Mouse (Mus musculus) forebrain, embryonic 12.5 days (tissue): ENCODE data around the gene Gm20388. TPM values are rescaled to one million over a fixed set of nuclear protein-coding genes. Genes with fewer than 3 reads are reported as not detected.
A peak's percentile ranks its signal among the peaks of the same experiment; 100 is the strongest.

Experiments used
- ATAC-seq: fragments of 200-750 bp; cut with Nextera tagmentation; 2 replicates; pipeline ENCODE4 v1.8.0; 2017; ENCODE audit warnings: moderate TSS enrichment; ENCODE audit not compliant: low FRiP score
- H3K27ac ChIP-seq: fragments of 300-500 bp; sonication (generic); 2 replicates; pipeline ENCODE4 v1.5.1; 2016; ENCODE audit warnings: mild to moderate bottlenecking
- H3K27me3 ChIP-seq: fragments of 300-500 bp; sonication (generic); 2 replicates; pipeline ENCODE4 v1.6.1; 2016; ENCODE audit warnings: mild to moderate bottlenecking
- H3K36me3 ChIP-seq: fragments of 300-500 bp; sonication (generic); replicated peaks from 2 replicates; pipeline ENCODE4 v1.6.1; 2016; ENCODE audit warnings: mild to moderate bottlenecking
- H3K4me1 ChIP-seq: fragments of 300-500 bp; sonication (generic); 2 replicates; pipeline ENCODE4 v1.6.1; 2016
- H3K4me2 ChIP-seq: fragments of 300-500 bp; sonication (generic); 2 replicates; pipeline ENCODE4 v1.6.1; 2016; ENCODE audit warnings: mild to moderate bottlenecking, moderate library complexity
- H3K4me3 ChIP-seq: fragments of 300-500 bp; sonication (generic); replicated peaks from 2 replicates; pipeline ENCODE4 v1.5.1; 2016; ENCODE audit warnings: mild to moderate bottlenecking
- H3K9ac ChIP-seq: fragments of 300-500 bp; sonication (generic); 2 replicates; pipeline ENCODE4 v1.6.1; 2016; ENCODE audit warnings: mild to moderate bottlenecking
- H3K9me3 ChIP-seq: fragments of 300-500 bp; sonication (generic); 2 replicates; pipeline ENCODE4 v1.6.1; 2016
- WGBS: fragments of 180-500 bp; shearing (Covaris S2); methylation state at CpG from one replicate; pipeline ENCODE4 v1.1.7; 2016; 5-methylcytosine and 5-hydroxymethylcytosine counted together
- polyA plus RNA-seq: library from polyadenylated mRNA; unstranded; fragments of >200 nt; fragmentation: Nextera tagmentation; extraction: Ambion mirVana; gene quantifications from 2 replicates; pipeline ENCODE4 v1.2.1, GENCODE M21; 2016

Gm20388 gene
- polyA plus RNA-seq, 1 experiment from 2014 or later = not detected

DNA sequence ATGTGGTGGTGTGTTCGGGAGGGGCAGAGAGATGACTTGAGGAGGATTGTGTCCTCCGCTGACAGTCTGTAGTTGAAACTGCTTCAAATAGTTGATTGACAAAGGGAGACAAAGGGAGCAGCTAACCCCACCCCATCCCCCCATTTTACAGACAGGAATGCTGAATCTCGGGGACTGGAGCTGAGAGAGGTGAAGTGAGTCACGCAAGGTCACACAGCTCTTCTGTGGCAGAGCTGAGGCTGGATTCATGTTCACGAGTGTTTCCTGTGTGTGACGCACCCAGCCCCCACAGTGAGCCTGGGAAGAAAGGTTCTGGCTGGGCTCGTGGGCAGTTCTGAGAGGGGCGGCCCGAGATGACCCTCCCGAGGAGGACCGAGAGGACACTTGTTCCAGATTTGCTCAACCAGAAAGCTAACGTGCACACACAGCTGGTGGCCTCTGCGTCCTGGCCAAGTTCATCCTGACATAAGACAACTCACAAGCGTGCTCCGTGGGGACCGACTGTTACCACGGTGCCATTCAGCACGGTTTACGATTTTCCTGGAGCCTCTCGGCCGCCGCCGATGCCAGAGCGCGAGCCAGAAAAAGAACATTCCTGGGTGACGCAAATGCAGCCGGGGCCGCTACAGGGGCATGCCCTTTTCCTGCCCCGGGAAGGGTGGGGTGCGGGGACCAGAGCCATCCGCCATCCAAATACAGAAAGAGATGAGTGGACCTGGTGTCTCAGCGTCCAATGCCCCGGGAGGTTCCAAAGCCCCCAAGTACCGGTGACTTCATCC is 1061.2 kb downstream of the Gm20388 start:
- 0 out of 2 replicates have a peak overlapping the region, but pooled peaks have one; percentile 3 for H3K9ac ChIP-seq
- H3K4me2 ChIP-seq = peak overlapping the region; percentile 56
- H3K27me3 ChIP-seq = peaks cover 86% of the 10 kb centered on the region
- peaks cover 16% of the 10 kb centered on the region for H3K4me1 ChIP-seq
- H3K27ac ChIP-seq = no peak overlapping the region
- 26% methylated on average over 34 of the region's 34 CpGs for WGBS
- H3K9me3 ChIP-seq = no peaks in the 10 kb centered on the region
- no peaks in the 10 kb centered on the region for H3K36me3 ChIP-seq
- H3K4me3 ChIP-seq = peak overlapping the region; percentile 30
- no peak for ATAC-seq

DNA sequence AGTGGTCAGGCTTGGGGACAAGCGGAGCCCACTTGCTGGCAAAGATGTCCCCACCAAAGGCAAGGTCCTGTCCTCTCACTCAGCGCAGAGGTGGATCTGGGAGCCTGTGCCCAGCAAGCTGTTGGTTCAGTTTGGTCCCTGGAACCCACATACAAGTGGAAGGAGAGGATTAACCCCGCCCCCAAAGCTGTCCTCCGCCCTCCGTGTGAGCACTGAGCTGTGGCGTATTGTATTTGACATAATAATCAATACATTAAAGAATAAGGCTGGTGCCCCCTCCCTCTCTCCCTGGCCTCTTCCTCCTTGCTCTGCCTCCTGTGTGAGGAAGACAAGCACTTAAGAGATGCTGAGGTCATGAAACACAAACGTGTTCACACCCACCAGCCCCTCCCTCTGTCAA is 1062.4 kb downstream of the Gm20388 start:
- Histone ChIP-seq H3K27me3 (peaks cover 79% of the 10 kb centered on the region), H3K4me3 (0 out of 2 replicates have a peak overlapping the region, but pooled peaks have one; percentile 30), H3K36me3 (no peaks in the 10 kb centered on the region), H3K4me1 (peaks cover 16% of the 10 kb centered on the region), H3K27ac (no peak overlapping the region), H3K9me3 (no peaks in the 10 kb centered on the region), H3K9ac (no peak overlapping the region), H3K4me2 (peak overlapping the region; percentile 56; the same call in 1 of the 2 replicates)
- 16% methylated on average over 7 of the region's 7 CpGs for WGBS
- no peak for ATAC-seq

DNA sequence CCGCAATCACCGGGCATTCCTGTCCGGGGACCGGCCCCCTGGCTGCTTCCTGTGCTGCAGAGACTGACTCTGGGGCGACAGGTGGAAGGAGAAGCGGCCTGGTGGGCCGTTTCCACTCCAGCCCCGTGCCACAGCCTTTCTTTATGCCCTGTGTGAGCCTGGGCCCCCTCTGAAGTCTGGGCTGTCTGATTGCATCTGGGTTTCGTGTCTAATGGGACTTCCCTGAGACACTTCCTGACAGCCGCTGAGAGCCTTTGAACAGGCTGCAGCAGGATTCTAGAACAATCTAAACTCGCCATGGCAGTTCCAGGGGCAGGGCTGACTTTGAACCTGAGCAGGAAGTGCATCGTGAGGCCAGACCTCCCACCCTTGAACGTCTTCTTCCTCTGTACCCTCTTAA is 1066.5 kb downstream of the Gm20388 start:
- no peak overlapping the region for H3K27ac ChIP-seq
- no peaks in the 10 kb centered on the region for H3K36me3 ChIP-seq
- H3K4me1 ChIP-seq = peaks cover 11% of the 10 kb centered on the region
- H3K27me3 ChIP-seq = peaks cover 38% of the 10 kb centered on the region
- H3K9me3 ChIP-seq = no peaks in the 10 kb centered on the region
- H3K4me3 ChIP-seq = no peak overlapping the region
- WGBS = 71% methylated on average over 13 of the region's 13 CpGs
- no peak overlapping the region for H3K9ac ChIP-seq
- no peak for ATAC-seq
- no peak overlapping the region for H3K4me2 ChIP-seq

DNA sequence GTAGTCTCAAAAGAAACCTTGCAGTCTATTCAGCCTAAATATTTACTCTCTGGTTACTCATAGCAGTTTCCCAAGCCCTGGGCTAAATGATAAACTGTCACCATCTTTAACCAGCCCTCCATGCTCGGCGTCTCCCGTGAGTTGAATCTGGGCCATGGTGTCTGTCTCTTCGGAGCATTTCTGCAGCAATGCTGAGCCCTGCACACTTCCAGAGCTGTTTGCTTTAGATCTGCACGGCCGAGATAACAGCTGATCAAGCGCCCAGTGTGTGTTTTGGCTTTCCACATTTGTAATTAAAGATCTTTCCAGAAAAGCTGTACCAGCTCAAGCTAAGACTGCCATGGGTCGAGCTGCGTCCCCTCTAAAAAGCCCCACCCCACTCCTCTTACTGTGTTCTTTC is 1068.6 kb downstream of the Gm20388 start:
- 82% methylated on average over 9 of the region's 9 CpGs for WGBS
- Histone ChIP-seq H3K9me3 (no peaks in the 10 kb centered on the region), H3K27me3 (peaks cover 20% of the 10 kb centered on the region), H3K27ac (no peak overlapping the region), H3K36me3 (no peaks in the 10 kb centered on the region), H3K4me2 (no peak overlapping the region), H3K4me3 (no peak overlapping the region), H3K9ac (no peak overlapping the region), H3K4me1 (no peaks in the 10 kb centered on the region)
- ATAC-seq = no peak

DNA sequence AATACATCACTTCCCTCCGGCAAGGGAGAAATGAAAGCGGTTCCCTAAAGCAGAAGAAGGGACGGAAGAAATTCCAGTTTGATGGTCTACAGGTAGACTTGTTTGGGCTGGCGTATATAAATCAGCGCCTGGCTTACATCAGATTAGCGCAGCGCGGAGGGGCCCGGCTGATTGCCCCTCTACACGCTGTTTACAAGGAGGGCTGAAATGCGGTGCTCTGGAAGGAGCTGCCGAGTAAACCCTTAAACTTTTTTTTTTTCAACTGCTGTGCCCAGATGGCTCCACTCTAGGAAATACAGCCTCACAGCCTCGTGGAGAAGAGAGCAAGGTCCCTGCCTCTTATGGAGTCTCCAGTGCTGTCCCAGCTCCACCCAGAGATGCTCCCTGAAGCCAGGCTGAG is 1070.3 kb downstream of the Gm20388 start:
- H3K27me3 ChIP-seq = 0 out of 2 replicates have a peak, but pooled peaks cover 5% of the 10 kb centered on the region
- H3K9ac ChIP-seq = no peak overlapping the region
- ATAC-seq = no peak
- 68% methylated on average over 13 of the region's 13 CpGs for WGBS
- no peaks in the 10 kb centered on the region for H3K4me1 ChIP-seq
- no peak overlapping the region for H3K27ac ChIP-seq
- H3K4me3 ChIP-seq = no peak overlapping the region
- no peaks in the 10 kb centered on the region for H3K36me3 ChIP-seq
- no peaks in the 10 kb centered on the region for H3K9me3 ChIP-seq
- H3K4me2 ChIP-seq = no peak overlapping the region

DNA sequence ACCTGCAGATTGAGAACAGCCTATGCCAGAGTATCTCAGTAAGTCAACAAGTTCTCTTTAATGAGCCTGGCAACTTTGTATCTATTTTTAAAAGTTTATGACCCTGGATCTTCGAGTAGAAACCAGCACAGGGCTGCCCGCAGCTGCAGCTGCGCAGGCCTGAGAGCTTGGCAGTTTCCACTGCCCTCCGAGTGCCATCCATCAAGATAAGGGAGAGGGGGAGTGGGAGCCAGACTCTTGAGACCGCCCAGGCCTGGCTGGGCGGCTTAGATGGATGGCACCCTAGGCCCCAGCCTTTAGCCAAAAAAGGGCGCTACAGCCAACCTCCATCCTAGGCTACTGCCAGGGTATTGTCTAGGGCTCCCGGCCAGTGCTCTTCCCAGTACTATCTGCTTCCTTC is 1074.2 kb downstream of the Gm20388 start:
- no peak for ATAC-seq
- no peak overlapping the region for H3K4me3 ChIP-seq
- no peaks in the 10 kb centered on the region for H3K9me3 ChIP-seq
- H3K27ac ChIP-seq = no peak overlapping the region
- H3K9ac ChIP-seq = no peak overlapping the region
- 84% methylated on average over 8 of the region's 8 CpGs for WGBS
- no peaks in the 10 kb centered on the region for H3K4me1 ChIP-seq
- no peaks in the 10 kb centered on the region for H3K36me3 ChIP-seq
- no peak overlapping the region for H3K4me2 ChIP-seq
- 0 out of 2 replicates have a peak, but pooled peaks cover 2% of the 10 kb centered on the region for H3K27me3 ChIP-seq

DNA sequence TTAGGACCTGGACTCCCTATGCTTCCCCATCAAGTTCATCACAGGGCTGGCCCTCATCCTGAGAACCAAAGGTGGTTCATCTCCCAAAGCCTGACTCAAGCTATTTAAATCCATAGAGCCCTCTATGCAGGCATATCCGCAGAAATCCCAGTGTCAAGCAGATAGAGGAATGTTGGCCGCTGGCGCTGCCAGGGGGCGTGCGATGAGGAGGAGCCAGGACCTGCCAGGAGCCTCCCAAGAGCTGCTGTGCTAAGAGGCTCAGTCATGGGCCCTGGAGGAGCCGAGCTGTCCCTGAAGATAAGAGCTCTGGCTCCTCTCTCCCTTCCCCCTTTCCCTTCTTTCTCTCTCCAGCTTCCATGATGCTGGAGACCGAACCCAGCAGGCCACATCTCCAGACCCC is 1075.4 kb downstream of the Gm20388 start:
- 0 out of 2 replicates have a peak, but pooled peaks cover 2% of the 10 kb centered on the region for H3K27me3 ChIP-seq
- WGBS = 86% methylated on average over 7 of the region's 7 CpGs

DNA sequence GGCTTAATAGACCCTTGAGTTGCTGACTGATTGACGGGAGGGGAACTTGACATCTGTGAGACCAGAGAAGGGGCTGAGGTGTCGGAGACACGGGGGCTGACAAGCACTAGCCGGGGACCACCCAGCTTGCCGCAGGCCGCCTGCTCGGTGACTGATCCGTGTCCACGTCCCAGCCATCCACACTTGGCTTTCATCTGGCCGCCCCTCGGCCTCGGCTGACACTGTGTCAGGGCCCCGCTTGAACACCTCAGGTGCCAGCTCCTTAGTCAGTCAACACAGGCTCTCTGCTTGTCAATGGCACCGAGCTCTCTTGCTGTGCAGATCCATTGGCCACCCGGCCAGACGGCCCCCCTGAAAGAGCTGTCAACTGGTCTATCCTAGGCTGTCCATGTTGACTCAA is 1083.1 kb downstream of the Gm20388 start:
- Histone ChIP-seq H3K36me3 (no peaks in the 10 kb centered on the region), H3K9me3 (no peaks in the 10 kb centered on the region), H3K4me3 (no peak overlapping the region), H3K27ac (no peak overlapping the region), H3K4me1 (no peaks in the 10 kb centered on the region), H3K27me3 (no peaks in the 10 kb centered on the region), H3K4me2 (no peak overlapping the region), H3K9ac (no peak overlapping the region)
- WGBS = 81% methylated on average over 16 of the region's 16 CpGs
- ATAC-seq = no peak

More for the DNA sequence above, 1075.4 kb downstream of the Gm20388 start:
- no peak overlapping the region for H3K27ac ChIP-seq
- no peak overlapping the region for H3K4me2 ChIP-seq
- H3K36me3 ChIP-seq = no peaks in the 10 kb centered on the region
- H3K4me1 ChIP-seq = no peaks in the 10 kb centered on the region
- no peak for ATAC-seq
- H3K4me3 ChIP-seq = no peak overlapping the region
- no peak overlapping the region for H3K9ac ChIP-seq
- H3K9me3 ChIP-seq = no peaks in the 10 kb centered on the region

DNA sequence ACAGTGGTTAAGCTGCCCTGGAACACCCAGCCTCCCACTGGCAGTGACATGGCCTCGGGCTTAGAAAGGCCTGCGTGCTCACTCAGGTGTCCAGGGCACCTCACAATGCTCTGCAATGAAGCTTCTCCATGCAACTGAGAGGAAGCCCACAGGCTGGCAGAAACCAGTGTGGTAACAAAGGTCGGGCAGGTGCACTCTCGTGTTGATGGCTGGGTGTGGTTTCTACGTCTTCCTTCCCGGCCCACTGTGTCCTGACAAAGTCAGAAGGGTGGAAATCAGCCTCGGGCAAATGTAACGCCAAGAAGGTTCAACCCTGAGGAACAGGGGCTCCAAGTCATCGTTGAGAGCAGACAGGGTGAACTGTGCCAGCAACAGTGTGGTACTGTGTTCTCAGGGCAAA is 1084.8 kb downstream of the Gm20388 start:
- Histone ChIP-seq H3K9ac (no peak overlapping the region), H3K4me3 (no peak overlapping the region), H3K36me3 (no peaks in the 10 kb centered on the region), H3K4me1 (no peaks in the 10 kb centered on the region), H3K27ac (no peak overlapping the region), H3K4me2 (no peak overlapping the region), H3K27me3 (no peaks in the 10 kb centered on the region), H3K9me3 (no peaks in the 10 kb centered on the region)
- 78% methylated on average over 9 of the region's 9 CpGs for WGBS
- ATAC-seq = no peak

DNA sequence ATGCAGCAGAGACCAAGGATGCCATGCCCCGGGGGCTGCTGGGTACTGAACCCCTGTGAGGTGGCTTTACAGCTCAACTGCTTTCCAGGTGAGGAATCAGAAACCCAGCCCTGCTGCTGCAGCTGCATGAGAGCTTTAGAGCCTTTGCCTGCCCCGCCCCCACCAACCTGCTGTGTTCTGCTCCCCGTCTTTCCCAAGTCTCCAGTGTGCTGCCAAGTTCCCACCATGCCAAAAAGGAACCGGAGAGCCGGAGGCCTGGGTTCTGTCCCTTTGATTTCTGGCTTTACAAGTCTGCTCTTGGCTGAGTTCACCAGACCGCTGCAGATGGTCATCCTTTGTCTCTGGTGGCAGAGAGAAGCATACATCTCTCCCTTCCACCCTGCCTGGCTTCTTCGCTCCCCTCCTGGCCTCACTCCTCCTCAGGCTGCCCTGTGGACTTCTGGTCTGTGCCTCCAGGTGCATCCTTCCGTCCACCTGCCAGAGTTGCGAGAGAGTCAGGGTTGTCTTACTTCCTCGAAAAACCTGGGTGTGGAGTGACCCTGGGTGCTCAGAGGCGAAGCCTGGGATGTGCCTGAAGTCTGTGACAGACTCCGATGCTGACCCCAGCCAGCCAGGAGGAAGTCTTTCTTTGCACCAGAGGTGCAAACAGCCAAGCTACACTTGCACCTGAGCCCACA is 1086.4 kb downstream of the Gm20388 start:
- no peak overlapping the region for H3K4me2 ChIP-seq
- H3K9me3 ChIP-seq = no peaks in the 10 kb centered on the region
- ATAC-seq = no peak
- H3K36me3 ChIP-seq = no peaks in the 10 kb centered on the region
- no peaks in the 10 kb centered on the region for H3K27me3 ChIP-seq
- H3K9ac ChIP-seq = no peak overlapping the region
- H3K4me3 ChIP-seq = no peak overlapping the region
- H3K27ac ChIP-seq = no peak overlapping the region
- 69% methylated on average over 12 of the region's 12 CpGs for WGBS
- no peaks in the 10 kb centered on the region for H3K4me1 ChIP-seq

DNA sequence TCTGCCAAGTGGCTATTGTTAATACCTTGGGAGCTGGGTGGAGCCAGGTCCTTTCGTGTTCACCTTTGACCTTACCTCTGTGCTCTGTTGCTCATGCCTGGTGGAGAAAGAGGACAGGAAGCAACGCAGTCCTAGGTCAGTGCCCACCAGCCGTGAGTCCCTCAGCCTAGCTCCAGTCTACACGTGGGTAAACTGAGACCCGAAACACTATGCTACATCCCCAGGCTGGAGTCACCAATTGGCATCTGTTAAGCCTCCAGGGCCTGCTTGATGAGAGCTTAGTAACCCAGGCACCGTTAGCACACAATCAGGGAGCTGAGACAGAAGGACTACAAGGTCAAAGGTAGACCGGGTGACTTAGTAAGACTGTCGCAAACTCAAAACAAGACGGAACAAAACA is 1087.3 kb downstream of the Gm20388 start:
- no peaks in the 10 kb centered on the region for H3K9me3 ChIP-seq
- no peak for ATAC-seq
- H3K4me1 ChIP-seq = no peaks in the 10 kb centered on the region
- H3K4me2 ChIP-seq = no peak overlapping the region
- H3K9ac ChIP-seq = no peak overlapping the region
- H3K27ac ChIP-seq = no peak overlapping the region
- no peak overlapping the region for H3K4me3 ChIP-seq
- no peaks in the 10 kb centered on the region for H3K36me3 ChIP-seq
- H3K27me3 ChIP-seq = no peaks in the 10 kb centered on the region
- WGBS = 77% methylated on average over 9 of the region's 9 CpGs

DNA sequence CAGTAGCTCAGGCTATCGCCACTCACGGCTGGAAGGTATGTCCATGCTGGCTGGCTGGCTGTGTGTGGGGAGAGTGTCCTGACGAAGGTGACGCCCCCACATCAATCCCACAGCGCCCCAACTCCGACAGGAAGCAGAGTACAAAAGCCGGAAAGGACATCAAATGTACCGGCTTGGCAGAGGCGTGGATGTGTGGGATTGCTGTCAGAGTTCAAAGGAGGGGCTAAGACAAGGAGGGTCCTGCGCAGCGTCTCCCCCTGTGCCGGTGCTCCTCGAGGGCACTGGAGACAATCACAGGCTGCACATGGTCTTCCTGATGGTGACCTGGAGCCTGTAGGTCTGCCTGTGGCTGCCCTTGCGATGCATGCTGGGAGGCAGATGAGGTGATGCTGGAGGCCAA is 1088.3 kb downstream of the Gm20388 start:
- Histone ChIP-seq H3K9ac (no peak overlapping the region), H3K4me3 (no peak overlapping the region), H3K4me2 (no peak overlapping the region), H3K27me3 (no peaks in the 10 kb centered on the region), H3K36me3 (no peaks in the 10 kb centered on the region), H3K9me3 (no peaks in the 10 kb centered on the region), H3K4me1 (no peaks in the 10 kb centered on the region), H3K27ac (no peak overlapping the region)
- 89% methylated on average over 14 of the region's 14 CpGs for WGBS
- ATAC-seq = no peak

DNA sequence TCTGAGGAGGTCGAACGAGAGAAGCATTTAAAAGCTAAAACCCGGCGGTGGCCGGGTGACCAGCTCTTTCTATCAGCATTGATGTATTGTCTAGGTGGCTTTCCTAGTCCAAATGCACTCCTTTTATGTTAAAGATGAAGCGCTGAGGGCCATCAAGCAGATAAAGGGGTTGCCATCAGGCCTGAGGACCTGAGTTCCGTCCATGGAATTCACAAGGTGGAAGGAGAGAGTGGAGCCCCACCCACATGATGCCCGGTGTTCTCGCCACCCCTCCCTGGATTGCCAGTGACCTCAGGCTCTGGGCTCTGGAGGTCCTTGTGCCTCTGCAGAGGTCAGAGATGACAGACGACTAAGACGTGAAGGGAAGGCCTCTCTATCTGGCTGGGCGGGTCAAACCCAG is 1091.3 kb downstream of the Gm20388 start:
- Histone ChIP-seq H3K27me3 (no peaks in the 10 kb centered on the region), H3K4me1 (no peaks in the 10 kb centered on the region), H3K36me3 (no peaks in the 10 kb centered on the region), H3K9me3 (no peaks in the 10 kb centered on the region), H3K4me2 (no peak overlapping the region), H3K4me3 (no peak overlapping the region), H3K27ac (no peak overlapping the region), H3K9ac (no peak overlapping the region)
- 81% methylated on average over 12 of the region's 12 CpGs for WGBS
- ATAC-seq = no peak
